Mouse (Mus musculus) small intestine, adult 2 months (tissue): ENCODE measurements around the gene Bmx. TPM values are rescaled to one million over a fixed set of nuclear protein-coding genes. Genes with fewer than 3 reads are reported as not detected.

Source experiments
- H3K27ac ChIP-seq: fragments of 200-500 bp; 2 replicates; pipeline ENCODE4 v1.5.1; 2012; ENCODE audit warnings: low read depth, low read length, control low read depth, inconsistent platforms; ENCODE audit not compliant: insufficient read depth
- H3K27me3 ChIP-seq: fragments of 200-500 bp; 2 replicates; pipeline ENCODE4 v1.6.1; 2012; ENCODE audit warnings: mild to moderate bottlenecking, moderate library complexity, low read length, inconsistent platforms; ENCODE audit not compliant: control insufficient read depth, insufficient read depth
- H3K36me3 ChIP-seq: fragments of 200-500 bp; 2 replicates; pipeline ENCODE4 v1.6.1; 2012; ENCODE audit warnings: mild to moderate bottlenecking, low read length, control low read depth, inconsistent platforms; ENCODE audit not compliant: control insufficient read depth, insufficient read depth
- H3K4me1 ChIP-seq: fragments of 200-500 bp; 2 replicates; pipeline ENCODE4 v1.6.1; 2012; ENCODE audit warnings: low read length, inconsistent platforms, mixed read lengths; ENCODE audit not compliant: control insufficient read depth, insufficient read depth, insufficient read length
- H3K4me3 ChIP-seq: fragments of 200-500 bp; 2 replicates; pipeline ENCODE4 v1.5.1; 2012; ENCODE audit warnings: low read depth, mild to moderate bottlenecking, control low read depth, inconsistent platforms, low read length, moderate library complexity
- CTCF ChIP-seq: fragments of 200-500 bp; IDR thresholded peaks from 2 replicates; pipeline ENCODE4 v1.5.1; 2012; ENCODE audit warnings: low read depth, mild to moderate bottlenecking, control low read depth, inconsistent platforms, low read length, moderate library complexity, mixed read lengths; ENCODE audit not compliant: insufficient replicate concordance, insufficient read length; ENCODE audit errors: extremely low read depth
- POLR2A ChIP-seq: fragments of 200-500 bp; IDR thresholded peaks from 2 replicates; pipeline ENCODE4 v1.6.1; 2012; ENCODE audit warnings: low read depth, mild to moderate bottlenecking, control low read depth, inconsistent platforms, low read length, moderate library complexity
- WGBS: fragments of 180-500 bp; shearing (Covaris S2); methylation state at CpG from one replicate; pipeline ENCODE4 v1.1.7; 2018; 5-methylcytosine and 5-hydroxymethylcytosine counted together
- polyA plus RNA-seq: library from polyadenylated mRNA; depleted of rRNA; stranded (reverse); fragments of >200 nt; gene quantifications from 2 replicates; pipeline ENCODE4 v1.2.3, GENCODE M21; 2012

Gene Bmx
- polyA plus RNA-seq, 1 experiment = 0.30 TPM

DNA sequence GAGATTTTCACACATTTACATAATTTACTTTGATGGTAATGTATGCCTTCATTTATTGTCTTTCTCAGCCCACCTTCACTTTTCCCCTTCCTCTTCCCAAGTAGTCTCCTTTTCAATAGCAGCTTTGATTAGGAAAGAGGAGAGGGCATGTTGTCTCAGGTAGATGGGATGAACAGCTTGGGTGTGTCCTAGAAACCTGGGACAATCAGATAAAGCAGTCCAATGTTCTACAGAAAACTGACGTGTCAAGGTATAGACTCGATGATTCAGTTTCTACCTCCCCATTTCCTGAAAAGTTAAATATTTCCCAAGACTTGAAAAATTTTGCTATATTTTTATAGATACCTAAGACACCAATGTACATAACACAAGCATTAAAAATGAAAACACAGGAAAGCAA lies 79.1 kb downstream of the Bmx start:
- TF ChIP-seq CTCF = no peak
- TF ChIP-seq POLR2A = no peak
- no peak overlapping the region; the same call in 1 of the 2 replicates for H3K27ac ChIP-seq
- peaks cover 33% of the 10 kb centered on the region for H3K36me3 ChIP-seq
- 31% methylated on average over 2 of the region's 2 CpGs for WGBS
- H3K27me3 ChIP-seq = no peaks in the 10 kb centered on the region
- no peak overlapping the region for H3K4me3 ChIP-seq
- no peaks in the 10 kb centered on the region for H3K4me1 ChIP-seq

DNA sequence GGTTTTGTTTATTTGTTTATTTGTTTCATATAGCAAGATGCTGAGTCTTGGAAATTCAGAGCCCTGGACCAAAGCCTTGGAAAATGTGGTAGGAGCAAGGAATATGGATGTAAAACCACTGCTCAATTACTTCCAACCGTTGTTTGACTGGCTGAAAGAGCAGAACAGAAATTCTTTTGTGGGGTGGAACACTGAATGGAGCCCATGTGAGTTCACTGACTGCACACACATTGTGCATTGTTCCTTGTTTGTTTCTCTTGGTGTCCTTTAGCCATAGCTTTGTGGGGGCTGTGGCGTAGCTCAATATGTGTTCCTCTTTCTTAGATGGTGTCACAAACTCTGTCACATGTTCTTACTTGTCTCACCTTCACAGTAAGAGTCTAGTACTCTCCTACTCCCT lies 82.2 kb downstream of the Bmx start:
- WGBS = 74% methylated on average over 2 of the region's 2 CpGs
- H3K4me3 ChIP-seq = no peak overlapping the region
- TF ChIP-seq CTCF (no peak), POLR2A (no peak)
- peaks cover 29% of the 10 kb centered on the region for H3K36me3 ChIP-seq
- no peak overlapping the region for H3K27ac ChIP-seq
- H3K4me1 ChIP-seq = no peaks in the 10 kb centered on the region
- no peaks in the 10 kb centered on the region for H3K27me3 ChIP-seq

DNA sequence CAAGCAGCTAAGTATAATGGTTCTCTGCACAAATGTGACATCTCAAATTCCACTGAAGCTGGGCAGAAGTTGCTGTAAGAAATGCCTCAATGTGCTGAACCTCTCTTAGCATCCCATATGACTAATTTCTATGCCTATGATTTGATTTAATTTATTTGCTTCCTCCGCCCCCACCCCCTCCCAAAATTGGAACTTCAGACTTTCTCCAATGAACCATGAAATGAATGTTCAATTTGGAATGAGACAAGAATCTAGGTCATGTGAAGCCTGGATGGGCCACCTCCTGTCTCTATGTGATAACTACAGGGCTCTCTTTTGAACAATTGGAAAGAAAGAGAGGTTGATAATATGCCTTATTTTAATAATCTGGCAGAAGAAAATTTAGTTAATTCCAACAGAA lies 82.7 kb downstream of the Bmx start:
- Histone ChIP-seq H3K27ac (no peak overlapping the region), H3K4me3 (no peak overlapping the region), H3K36me3 (peaks cover 31% of the 10 kb centered on the region), H3K27me3 (no peaks in the 10 kb centered on the region), H3K4me1 (no peaks in the 10 kb centered on the region)
- no peak for TF ChIP-seq POLR2A
- 85% methylated on average over 1 of the region's 1 CpGs for WGBS

DNA sequence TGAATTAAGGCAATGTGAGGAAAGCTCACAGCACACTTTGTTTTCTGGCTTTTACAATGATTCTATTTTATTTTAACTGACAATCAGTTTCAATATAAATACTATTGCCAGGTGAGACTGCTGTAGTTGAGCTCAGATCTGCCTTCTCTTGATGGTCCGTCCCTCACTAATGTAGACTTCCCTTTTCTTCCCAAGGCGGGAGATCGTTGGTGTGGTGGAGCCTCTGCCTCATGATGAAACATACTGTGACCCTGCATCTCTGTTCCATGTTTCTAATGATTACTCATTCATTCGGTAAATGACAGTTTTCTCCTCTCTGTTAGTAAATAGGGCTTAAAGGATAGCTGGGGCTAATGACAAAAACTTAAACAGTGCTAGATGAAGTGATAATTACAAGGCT lies 84.1 kb downstream of the Bmx start:
- Histone ChIP-seq H3K4me1 (no peaks in the 10 kb centered on the region), H3K4me3 (no peak overlapping the region), H3K27me3 (no peaks in the 10 kb centered on the region), H3K36me3 (peaks cover 31% of the 10 kb centered on the region), H3K27ac (no peak overlapping the region)
- TF ChIP-seq CTCF (no peak), POLR2A (no peak)
- WGBS = 91% methylated on average over 4 of the region's 4 CpGs

DNA sequence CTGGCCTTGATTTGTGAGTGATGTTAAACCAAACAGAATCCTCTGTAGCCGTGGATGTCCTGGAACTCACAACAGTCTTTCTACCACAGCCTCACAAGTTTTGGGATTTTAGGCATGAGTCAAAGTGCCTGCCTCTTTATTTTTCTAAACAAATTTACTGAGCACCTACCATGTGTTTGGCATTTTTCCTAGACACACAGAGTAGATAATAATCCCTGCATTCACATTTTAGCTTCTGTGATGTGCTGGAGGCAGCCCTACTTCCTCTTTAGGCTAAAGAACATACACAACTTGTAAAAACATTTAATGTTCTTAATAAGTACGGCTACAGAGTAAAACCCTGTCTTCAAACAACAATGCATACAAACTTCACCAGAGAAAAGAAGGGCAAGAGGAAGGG lies 87.0 kb downstream of the Bmx start:
- TF ChIP-seq POLR2A (no peak), CTCF (no peak)
- peaks cover 39% of the 10 kb centered on the region for H3K36me3 ChIP-seq
- WGBS = 62% methylated on average over 2 of the region's 2 CpGs
- no peaks in the 10 kb centered on the region for H3K27me3 ChIP-seq
- no peaks in the 10 kb centered on the region for H3K4me1 ChIP-seq
- no peak overlapping the region for H3K4me3 ChIP-seq
- no peak overlapping the region for H3K27ac ChIP-seq

DNA sequence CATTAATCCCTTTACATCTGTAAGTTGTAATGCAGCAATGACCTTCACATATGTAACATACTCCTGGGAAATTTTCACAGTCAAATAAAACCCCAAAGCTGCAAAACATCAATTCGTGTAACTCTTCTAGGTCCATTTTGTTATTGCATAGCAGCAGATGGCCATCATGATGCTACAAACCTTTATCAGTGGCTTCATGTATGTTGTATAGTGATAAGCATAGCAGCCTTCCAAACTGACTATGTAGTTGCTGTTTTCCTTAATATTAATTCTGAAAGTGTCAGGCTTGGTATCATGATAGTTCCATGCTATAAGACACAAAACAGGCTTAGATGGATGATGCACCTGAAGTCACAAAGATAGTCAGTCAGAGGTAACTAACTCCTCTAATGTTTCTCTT lies 93.3 kb downstream of the Bmx start:
- 91% methylated on average over 1 of the region's 1 CpGs for WGBS
- Histone ChIP-seq H3K36me3 (peaks cover 23% of the 10 kb centered on the region), H3K4me1 (no peaks in the 10 kb centered on the region), H3K27ac (no peak overlapping the region), H3K27me3 (no peaks in the 10 kb centered on the region), H3K4me3 (no peak overlapping the region)
- no peak for TF ChIP-seq POLR2A
- TF ChIP-seq CTCF = no peak

DNA sequence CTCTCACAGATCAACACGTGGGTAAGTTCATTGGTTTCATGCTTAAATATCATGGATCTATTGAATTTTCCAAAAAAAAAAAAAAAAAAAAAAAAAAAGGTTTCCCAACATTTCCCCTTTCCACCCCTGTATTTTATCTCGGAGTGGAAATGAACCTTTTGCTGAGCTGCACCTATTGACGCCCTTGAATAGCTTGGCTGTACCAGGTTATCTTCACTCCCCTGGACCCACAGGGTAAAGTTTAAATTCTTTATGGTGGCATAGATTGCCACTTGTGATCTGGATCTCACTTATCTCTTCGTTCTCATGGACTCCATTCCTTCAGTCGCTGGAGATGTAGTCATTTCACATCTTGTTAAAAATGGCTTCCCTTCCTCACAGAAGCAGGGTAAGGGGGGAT lies 103.4 kb downstream of the Bmx start:
- Histone ChIP-seq H3K36me3 (peaks cover 23% of the 10 kb centered on the region; the same call in 1 of the 2 replicates), H3K4me3 (no peak overlapping the region), H3K27me3 (no peaks in the 10 kb centered on the region), H3K27ac (no peak overlapping the region), H3K4me1 (peaks cover 3% of the 10 kb centered on the region; the same call in 1 of the 2 replicates)
- WGBS = 38% methylated on average over 5 of the region's 5 CpGs
- no peak for TF ChIP-seq CTCF
- no peak for TF ChIP-seq POLR2A

DNA sequence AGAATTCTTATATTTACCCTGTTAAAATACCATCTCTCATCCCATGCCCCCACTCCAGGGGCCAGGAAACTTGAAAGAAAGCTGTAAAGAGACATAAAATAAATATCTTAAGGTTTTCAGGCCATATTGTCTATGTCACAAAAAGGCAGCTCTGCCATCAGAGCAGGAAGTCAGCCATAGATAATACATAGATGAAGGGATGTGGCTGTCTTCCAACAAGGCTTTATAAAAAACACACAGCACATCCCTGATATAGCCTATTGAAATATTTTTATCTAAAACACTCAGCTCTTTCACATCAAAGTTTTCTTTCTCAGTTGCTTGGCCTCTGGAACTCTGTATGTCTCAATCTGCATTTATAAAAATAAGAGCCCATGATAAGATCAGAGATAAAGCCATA lies 104.4 kb downstream of the Bmx start:
- peaks cover 3% of the 10 kb centered on the region; the same call in 1 of the 2 replicates for H3K4me1 ChIP-seq
- H3K27ac ChIP-seq = no peak overlapping the region
- no peaks in the 10 kb centered on the region for H3K27me3 ChIP-seq
- no peak overlapping the region for H3K4me3 ChIP-seq
- TF ChIP-seq POLR2A (no peak), CTCF (no peak)
- peaks cover 22% of the 10 kb centered on the region; the same call in 1 of the 2 replicates for H3K36me3 ChIP-seq
